Mouse (Mus musculus): ENCODE measurements around the gene Mars.

The Mars gene

GRCm38 (mm10) chr10:127287271-127287935 lies 24.2 kb downstream of the Mars start:
- 46% methylated on average over 15 of the region's 15 CpGs for WGBS

GRCm38 (mm10) chr10:127286730-127287129 lies 24.9 kb downstream of the Mars start:
- 50% methylated on average over 7 of the region's 7 CpGs for WGBS

- WGBS: 52% methylated on average over 7 of the region's 7 CpGs
Measured at GRCm38 (mm10) chr10:127286194-127286593, 25.4 kb downstream of the Mars start.

GRCm38 (mm10) chr10:127285644-127286043 lies 25.9 kb downstream of the Mars start:
- 71% methylated on average over 13 of the region's 13 CpGs for WGBS

- 76% methylated on average over 10 of the region's 11 CpGs for WGBS
Measured at GRCm38 (mm10) chr10:127284724-127285500, 26.7 kb downstream of the Mars start.

- WGBS: 91% methylated on average over 7 of the region's 7 CpGs
Measured at GRCm38 (mm10) chr10:127284105-127284622, 27.4 kb downstream of the Mars start.

GRCm38 (mm10) chr10:127282620-127283215 lies 28.9 kb downstream of the Mars start:
- WGBS: 73% methylated on average over 13 of the region's 13 CpGs

- WGBS: 58% methylated on average over 8 of the region's 8 CpGs
Measured at GRCm38 (mm10) chr10:127281316-127281715, 30.3 kb downstream of the Mars start.

- WGBS: 81% methylated on average over 2 of the region's 2 CpGs
Measured at GRCm38 (mm10) chr10:127279730-127280129, 31.9 kb downstream of the Mars start.

GRCm38 (mm10) chr10:127274261-127275022 lies 37.1 kb downstream of the Mars start:
- 90% methylated on average over 11 of the region's 11 CpGs for WGBS

- WGBS: 88% methylated on average over 5 of the region's 5 CpGs
Measured at GRCm38 (mm10) chr10:127272371-127272770, 39.2 kb downstream of the Mars start.

- 69% methylated on average over 4 of the region's 4 CpGs for WGBS
Measured at GRCm38 (mm10) chr10:127269884-127270283, 41.7 kb downstream of the Mars start.

- 48% methylated on average over 12 of the region's 12 CpGs for WGBS
Measured at GRCm38 (mm10) chr10:127269036-127269435, 42.5 kb downstream of the Mars start.

- 53% methylated on average over 5 of the region's 5 CpGs for WGBS
Measured at GRCm38 (mm10) chr10:127268401-127268800, 43.2 kb downstream of the Mars start.

GRCm38 (mm10) chr10:127267318-127267717 lies 44.3 kb downstream of the Mars start:
- 53% methylated on average over 5 of the region's 5 CpGs for WGBS

GRCm38 (mm10) chr10:127266112-127267091 lies 45.2 kb downstream of the Mars start, which contains the start of gene Dctn2:
Gene Dctn2 (plus strand): TSS chr10:127266368.
- under 1% methylated on average over 70 of the region's 70 CpGs for WGBS

- 27% methylated on average over 4 of the region's 4 CpGs for WGBS
Measured at GRCm38 (mm10) chr10:127265727-127266111, 45.9 kb downstream of the Mars start.

GRCm38 (mm10) chr10:127264971-127265370 lies 46.6 kb downstream of the Mars start:
- WGBS: 69% methylated on average over 4 of the region's 4 CpGs

- WGBS: 72% methylated on average over 8 of the region's 8 CpGs
Measured at GRCm38 (mm10) chr10:127264336-127264735, 47.2 kb downstream of the Mars start.

- WGBS: 42% methylated on average over 3 of the region's 3 CpGs
Measured at GRCm38 (mm10) chr10:127263631-127264030, 48.0 kb downstream of the Mars start.

All from cerebral cortex, adult 2 months (tissue).